Mouse (Mus musculus) ES-E14 (cell line): ENCODE data around the gene Ninj1.

Source experiments
- CHD2 ChIP-seq: IDR thresholded peaks from 2 replicates; pipeline ENCODE4 v1.6.1; 2014; ENCODE audit warnings: mild to moderate bottlenecking, low read depth, low read length, inconsistent platforms
- HCFC1 ChIP-seq: IDR thresholded peaks from 2 replicates; pipeline ENCODE4 v1.6.1; 2012; ENCODE audit warnings: low read length, inconsistent platforms, borderline replicate concordance; ENCODE audit not compliant: insufficient read depth
- MAFK ChIP-seq: IDR thresholded peaks from 2 replicates; pipeline ENCODE4 v1.6.1; 2014; ENCODE audit warnings: mild to moderate bottlenecking, low read depth, low read length, inconsistent platforms; ENCODE audit not compliant: insufficient read depth
- ZC3H11A ChIP-seq: IDR thresholded peaks from 2 replicates; pipeline ENCODE4 v1.6.1; 2012; ENCODE audit warnings: low read depth, mild to moderate bottlenecking, inconsistent platforms, low read length, borderline replicate concordance
- ZNF384 ChIP-seq: IDR thresholded peaks from 2 replicates; pipeline ENCODE4 v1.6.1; 2012; ENCODE audit warnings: low read depth, low read length, inconsistent platforms

GRCm38 (mm10) chr13:49158040-49158713 lies 29.1 kb upstream of the Ninj1 start:
- TF ChIP-seq ZC3H11A (no peak), MAFK (no peak), ZNF384 (no peak), HCFC1 (no peak), CHD2 (no peak)
